Mouse (Mus musculus) embryo, embryonic 11 days (tissue): ENCODE measurements around the gene Nav2.

ENCODE experiments used
- DNase-seq: peaks from one replicate; pipeline ENCODE4 v3.0.0-alpha.2; 2015

The Nav2 gene

DNA sequence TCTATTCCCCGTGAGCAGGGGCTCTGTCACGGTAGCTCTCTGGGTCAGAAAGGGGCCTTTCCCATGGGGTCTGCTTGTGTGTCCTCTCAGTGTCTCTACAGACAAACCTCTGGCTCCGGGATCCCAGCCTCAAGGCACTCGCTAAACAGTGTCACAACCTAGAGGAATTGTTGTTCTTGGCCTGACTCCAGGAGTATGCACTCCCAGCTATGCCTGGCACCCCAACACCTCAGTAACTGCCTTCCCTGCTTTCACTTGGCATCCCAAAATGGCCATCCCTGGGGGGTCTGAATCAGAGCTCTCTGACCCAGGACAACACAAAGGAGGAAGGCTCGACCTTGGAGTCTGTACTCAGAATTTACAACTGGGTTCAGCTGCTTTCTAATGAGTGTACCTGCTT is 317.2 kb downstream of the Nav2 start:
- DNase-seq = no peak

GRCm38 (mm10) chr7:49232969-49233368 is 324.5 kb downstream of the Nav2 start:
- DNase-seq = no peak

GRCm38 (mm10) chr7:49234288-49234687 is 325.8 kb downstream of the Nav2 start:
- no peak for DNase-seq

DNA sequence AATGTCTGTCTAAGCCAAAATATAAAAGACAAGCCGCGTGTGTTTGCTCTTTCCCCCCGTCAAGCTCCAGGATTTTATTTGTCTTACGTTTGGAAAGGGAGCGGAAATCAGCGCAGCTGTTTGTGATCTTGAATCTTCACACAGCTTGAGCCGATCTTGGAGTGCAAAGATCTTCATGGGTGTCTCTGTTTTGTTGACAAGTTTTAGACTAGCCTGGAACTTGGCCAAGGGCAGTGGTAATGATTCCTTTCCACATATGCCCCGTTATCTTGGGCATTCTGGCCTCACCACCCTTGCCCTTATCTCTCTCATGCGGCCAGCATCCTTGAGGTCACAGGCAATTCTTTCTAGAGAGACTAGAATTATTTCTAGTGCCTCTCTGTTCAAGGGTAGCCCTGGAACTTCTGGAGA is 326.8 kb downstream of the Nav2 start:
- DNase-seq = no peak

- DNase-seq = no peak
Observed at GRCm38 (mm10) chr7:49235821-49236220, 327.3 kb downstream of the Nav2 start.

DNA sequence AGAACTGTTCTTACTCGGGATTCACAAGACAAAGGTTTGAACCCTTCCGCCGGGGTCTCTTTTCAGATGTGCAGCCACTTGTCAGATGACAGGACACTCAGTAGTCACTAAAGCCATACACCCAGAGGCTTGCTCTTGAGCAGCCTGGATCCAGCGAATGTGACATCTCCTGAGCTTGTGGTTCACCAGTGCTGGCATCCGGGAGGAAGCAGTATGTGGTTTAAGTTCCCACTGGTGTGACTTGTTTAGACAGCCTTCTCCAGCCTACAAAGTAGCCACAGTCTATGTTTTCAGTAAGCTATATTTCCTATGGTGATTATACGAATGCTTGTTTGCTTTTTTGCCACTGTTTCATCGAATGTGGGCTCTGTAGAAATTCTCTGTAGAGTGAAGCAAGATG is 331.9 kb downstream of the Nav2 start:
- no peak for DNase-seq

GRCm38 (mm10) chr7:49241229-49241751 is 332.8 kb downstream of the Nav2 start:
- DNase-seq = no peak

DNA sequence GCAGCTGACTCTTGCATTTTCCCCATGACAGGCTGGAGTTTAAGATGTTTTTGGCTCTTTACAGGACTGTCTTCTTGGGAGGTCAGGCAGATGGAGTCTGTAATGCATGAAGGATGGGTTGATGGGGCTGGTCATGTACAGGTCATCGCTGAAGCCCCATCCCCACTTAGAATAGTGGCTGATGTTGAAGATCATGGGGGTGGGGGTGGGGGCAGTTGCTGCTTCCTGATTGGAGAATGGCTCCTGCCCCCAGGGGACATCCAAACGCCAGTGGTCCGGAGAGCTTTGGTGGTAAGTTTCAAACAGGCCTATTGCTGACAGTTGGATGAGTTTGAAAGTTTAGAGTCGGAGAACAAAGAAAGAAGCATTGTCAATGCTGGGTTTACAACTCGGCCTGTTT is 333.7 kb downstream of the Nav2 start:
- no peak for DNase-seq

- DNase-seq = no peak
Observed at GRCm38 (mm10) chr7:49243079-49243478, 334.6 kb downstream of the Nav2 start.

DNA sequence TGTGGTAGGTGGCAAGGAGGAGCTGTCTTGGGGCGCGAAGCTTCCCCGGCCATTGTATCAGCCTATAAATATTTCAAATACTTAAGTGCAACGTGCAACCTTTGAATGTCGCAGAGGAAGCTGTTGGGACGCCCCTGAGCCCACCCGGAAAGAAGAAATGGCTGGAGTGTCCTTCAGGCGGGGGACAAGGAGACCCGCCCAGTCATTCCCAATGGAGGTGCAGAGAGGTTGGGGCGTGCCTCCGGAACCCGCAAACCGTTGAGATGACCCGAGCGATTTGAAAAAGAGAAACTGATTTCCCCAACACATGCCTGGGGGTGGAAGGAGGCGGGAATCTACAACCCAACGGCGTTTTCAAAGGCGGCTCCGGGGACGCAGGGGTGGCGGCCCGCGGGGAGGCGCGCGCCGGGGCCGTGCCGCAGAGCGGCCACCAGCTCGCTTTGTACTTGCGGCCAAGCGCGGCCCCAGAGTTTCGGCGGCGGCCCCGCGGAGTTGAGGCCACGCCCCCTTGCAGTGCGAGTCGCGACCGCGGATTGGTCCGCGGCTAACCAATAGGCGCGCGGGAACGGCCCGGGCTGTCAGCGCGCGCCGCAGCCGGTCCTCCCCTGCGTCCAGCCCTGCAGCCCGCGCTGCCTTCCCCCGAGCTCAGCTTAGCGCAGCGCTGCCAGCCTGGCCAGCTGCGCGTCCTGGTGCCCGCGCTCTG is 337.2 kb downstream of the Nav2 start:
- DNase-seq = peak; percentile 98

GRCm38 (mm10) chr7:49246240-49246578 is 337.7 kb downstream of the Nav2 start:
- no peak for DNase-seq

DNA sequence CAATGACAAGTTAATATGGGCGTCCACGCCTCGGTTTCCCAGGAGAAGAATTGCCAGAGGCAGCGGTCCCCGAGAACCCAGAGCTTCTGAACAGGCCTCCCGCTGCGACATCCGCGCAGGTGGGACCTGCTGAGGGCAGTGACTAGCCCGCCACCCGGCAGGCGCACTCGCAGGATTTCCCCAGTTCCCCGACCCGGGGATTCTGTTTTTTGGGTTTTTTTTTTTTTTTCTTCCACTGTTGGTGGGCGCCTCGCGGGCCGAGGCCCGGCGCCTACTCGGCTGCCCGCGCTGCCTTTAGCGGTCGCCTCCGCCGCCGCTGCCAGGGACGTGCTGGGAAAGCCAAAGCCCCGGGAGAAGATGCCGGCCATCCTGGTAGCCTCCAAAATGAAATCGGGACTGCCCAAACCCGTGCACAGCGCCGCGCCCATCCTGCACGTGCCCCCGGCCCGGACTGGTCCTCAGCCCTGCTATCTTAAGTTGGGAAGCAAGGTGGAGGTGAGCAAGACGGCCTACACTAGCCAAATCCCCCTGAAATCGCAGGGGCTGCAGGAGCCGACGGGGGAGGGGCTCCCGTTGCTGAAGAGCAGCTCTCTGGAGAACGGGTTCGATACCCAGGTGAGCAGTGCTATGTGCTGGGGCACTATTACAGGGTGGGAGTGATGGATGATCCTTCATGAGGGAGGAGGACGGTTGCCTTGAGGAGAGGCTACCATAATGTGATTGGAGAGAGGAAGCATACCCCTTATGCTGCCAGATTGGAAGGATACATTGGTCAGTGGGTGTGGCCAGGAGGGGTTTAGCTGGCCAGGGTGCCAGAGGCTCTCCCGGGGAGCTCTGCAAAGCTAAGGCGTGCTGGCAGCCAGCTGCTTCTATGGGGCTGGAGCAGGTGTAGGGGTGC is 338.3 kb downstream of the Nav2 start:
- DNase-seq = no peak

DNA sequence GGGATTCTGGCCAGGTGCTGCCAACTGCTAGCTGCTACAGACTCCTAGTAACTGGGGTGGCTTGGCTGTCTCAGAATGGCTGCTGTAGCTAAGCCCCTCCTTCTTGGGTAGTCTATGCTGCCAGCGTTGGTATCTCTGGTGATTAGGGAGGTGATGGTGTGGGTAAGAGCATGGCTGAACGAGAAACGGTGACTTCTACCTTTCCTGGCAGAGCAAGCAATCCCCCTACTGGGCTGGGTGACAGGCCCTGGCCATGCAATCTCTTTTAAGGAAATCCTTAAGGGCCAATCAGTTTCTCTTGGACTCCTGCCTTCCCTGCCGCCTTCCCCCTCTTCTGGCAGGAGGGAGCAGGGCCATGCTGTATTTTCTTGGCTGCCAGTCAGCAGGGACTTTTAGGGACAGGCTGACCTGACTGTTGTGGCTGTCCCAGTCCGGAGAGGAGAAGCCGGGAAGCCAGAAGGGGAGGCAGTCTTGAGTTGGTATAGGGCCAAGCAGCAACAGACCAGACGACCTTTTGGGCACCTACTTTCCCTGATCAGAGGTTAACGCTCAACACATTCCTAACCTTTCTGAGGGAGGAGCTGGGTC is 339.3 kb downstream of the Nav2 start:
- DNase-seq = no peak

DNA sequence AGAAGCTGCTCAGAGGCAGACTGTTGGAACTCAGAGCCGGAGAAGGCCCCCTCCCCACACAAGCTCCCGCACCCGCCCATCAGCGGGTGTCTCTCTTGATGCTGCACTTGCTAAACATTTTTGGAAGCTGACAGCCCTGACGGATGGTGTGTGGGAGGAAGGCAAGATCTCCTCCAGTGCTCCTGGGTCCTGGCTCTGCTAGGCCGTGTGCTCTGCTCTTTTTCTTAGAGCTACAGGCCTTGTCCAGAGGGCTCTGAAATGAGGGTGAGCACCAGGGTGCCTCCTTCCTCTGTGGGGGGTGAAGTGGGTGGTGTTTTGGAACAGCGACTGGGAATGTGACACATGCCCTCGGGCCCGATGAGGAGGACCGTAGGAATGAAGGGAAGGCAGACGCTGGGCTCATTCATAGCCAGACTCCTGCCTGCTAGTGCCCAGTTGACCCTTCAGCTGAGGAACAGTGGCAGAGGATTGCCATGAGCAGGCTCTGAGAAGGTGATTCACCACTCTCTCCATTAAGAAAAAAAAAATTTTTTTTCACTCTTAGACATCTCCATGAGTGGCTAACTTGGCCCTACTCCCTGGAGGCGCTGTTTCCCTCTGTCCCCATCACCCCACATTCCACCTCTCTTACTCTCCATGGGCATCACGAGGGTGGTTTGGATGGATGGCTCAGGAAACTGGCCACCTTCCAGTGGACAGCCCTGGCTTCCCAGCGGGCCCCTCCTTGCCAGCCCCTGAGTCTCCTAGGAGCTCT is 340.0 kb downstream of the Nav2 start:
- DNase-seq = no peak

DNA sequence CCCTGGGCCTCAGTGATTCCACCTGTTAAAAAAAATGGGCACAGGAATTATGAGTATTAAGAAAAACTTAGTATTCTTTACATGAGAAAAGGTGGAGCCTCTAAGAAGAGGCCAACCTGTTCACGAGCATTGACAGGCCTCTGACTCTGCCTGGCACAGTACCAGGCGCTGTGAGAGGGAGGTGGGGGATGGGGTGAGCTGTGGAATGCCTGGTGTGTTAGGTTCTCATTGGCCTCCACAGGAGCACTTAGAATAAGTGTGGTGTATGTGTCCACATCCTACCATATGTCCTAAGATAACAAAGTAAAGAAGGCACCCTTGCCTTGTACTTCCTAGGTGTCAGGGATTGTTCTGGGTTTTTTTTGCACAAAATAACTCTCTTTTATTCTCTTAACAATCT is 340.9 kb downstream of the Nav2 start:
- DNase-seq = no peak

- peak; percentile 87 for DNase-seq
Observed at GRCm38 (mm10) chr7:49249996-49250395, 341.5 kb downstream of the Nav2 start.

GRCm38 (mm10) chr7:49250581-49251307 is 342.2 kb downstream of the Nav2 start:
- DNase-seq = no peak

- no peak for DNase-seq
Observed at GRCm38 (mm10) chr7:49251308-49251638, 342.8 kb downstream of the Nav2 start.

- no peak for DNase-seq
Observed at GRCm38 (mm10) chr7:49252444-49252843, 343.9 kb downstream of the Nav2 start.

DNA sequence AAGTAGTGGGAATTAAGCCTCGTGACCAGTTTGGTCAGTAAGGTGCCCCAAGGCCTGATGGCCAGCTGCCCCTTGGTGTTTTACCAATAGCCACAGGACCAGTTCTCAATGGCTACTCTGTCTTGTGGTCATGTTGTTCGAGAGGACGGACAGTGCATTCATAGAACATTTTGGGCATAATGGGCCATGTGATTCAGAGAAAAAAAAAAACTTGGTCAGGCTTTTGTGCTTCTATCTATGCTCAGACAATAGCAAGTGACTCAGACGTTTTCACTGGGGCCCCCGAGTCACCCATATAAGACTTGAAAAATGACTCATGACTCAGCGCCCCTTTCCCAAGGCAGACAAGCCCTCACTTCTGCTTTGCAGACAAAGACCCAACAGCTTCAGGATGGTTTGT is 344.4 kb downstream of the Nav2 start:
- no peak for DNase-seq

- no peak for DNase-seq
Observed at GRCm38 (mm10) chr7:49255053-49255452, 346.5 kb downstream of the Nav2 start.

- no peak for DNase-seq
Observed at GRCm38 (mm10) chr7:49257234-49257906, 348.9 kb downstream of the Nav2 start.
